Mouse (Mus musculus) liver, embryonic 16.5 days (tissue): ENCODE measurements around the gene Atxn1. TPM values are rescaled to one million over a fixed set of nuclear protein-coding genes. Genes with fewer than 3 reads are reported as not detected.

ENCODE experiments used
- ATAC-seq: fragments of 200-750 bp; cut with Nextera tagmentation; 2 replicates; pipeline ENCODE4 v1.8.0; 2017; ENCODE audit warnings: low read depth, mild to moderate bottlenecking, moderate number of reproducible peaks, moderate library complexity
- H3K27ac ChIP-seq: fragments of 300-500 bp; sonication (generic); 2 replicates; pipeline ENCODE4 v1.5.1; 2014; ENCODE audit warnings: mild to moderate bottlenecking, low read length
- H3K27me3 ChIP-seq: fragments of 300-500 bp; sonication (generic); 2 replicates; pipeline ENCODE4 v1.6.1; 2014; ENCODE audit warnings: low read depth, low read length, mixed read lengths; ENCODE audit not compliant: control insufficient read depth, insufficient read depth
- H3K36me3 ChIP-seq: fragments of 300-500 bp; sonication (generic); 2 replicates; pipeline ENCODE4 v1.6.1; 2014; ENCODE audit warnings: mild to moderate bottlenecking; ENCODE audit not compliant: control insufficient read depth, insufficient read depth
- H3K4me1 ChIP-seq: fragments of 300-500 bp; sonication (generic); 2 replicates; pipeline ENCODE4 v1.6.1; 2014; ENCODE audit warnings: low read depth, low read length, mixed read lengths; ENCODE audit not compliant: control insufficient read depth
- H3K4me2 ChIP-seq: fragments of 300-500 bp; sonication (generic); 2 replicates; pipeline ENCODE4 v1.6.1; 2014; ENCODE audit warnings: low read depth, low read length, mixed read lengths
- H3K4me3 ChIP-seq: fragments of 300-500 bp; sonication (generic); 2 replicates; pipeline ENCODE4 v1.5.1; 2014; ENCODE audit warnings: low read depth, mild to moderate bottlenecking, low read length
- H3K9ac ChIP-seq: fragments of 300-500 bp; sonication (generic); 2 replicates; pipeline ENCODE4 v1.6.1; 2014; ENCODE audit warnings: low read depth, low read length
- H3K9me3 ChIP-seq: fragments of 300-500 bp; sonication (generic); replicated peaks from 2 replicates; pipeline ENCODE4 v1.6.1; 2016; ENCODE audit warnings: low read length; ENCODE audit not compliant: control insufficient read depth
- WGBS: fragments of 180-500 bp; shearing (Covaris S2); extraction: QIAGEN DNeasy Blood & Tissue Kit; methylation state at CpG from one replicate; pipeline ENCODE4 v1.1.7; 2014; ENCODE audit not compliant: insufficient replicate concordance; 5-methylcytosine and 5-hydroxymethylcytosine counted together
- polyA plus RNA-seq: library from polyadenylated mRNA; unstranded; fragments of >200 nt; fragmentation: Nextera tagmentation; extraction: Ambion mirVana; gene quantifications from 2 replicates; pipeline ENCODE4 v1.2.1, GENCODE M21; 2015

The Atxn1 gene
- polyA plus RNA-seq, 1 experiment from 2014 or later, result 3.2 TPM

GRCm38 (mm10) chr13:45902457-45902856, 62.4 kb downstream of the Atxn1 start:
- H3K4me1 ChIP-seq, result peaks cover 31% of the 10 kb centered on the region
- WGBS, result 84% methylated on average over 5 of the region's 5 CpGs
- H3K9me3 ChIP-seq, result no peaks in the 10 kb centered on the region
- H3K27ac ChIP-seq, result no peak overlapping the region
- ATAC-seq, result no peak
- H3K4me2 ChIP-seq, result no peak overlapping the region
- no peaks in the 10 kb centered on the region for H3K36me3 ChIP-seq
- H3K9ac ChIP-seq, result no peak overlapping the region
- H3K27me3 ChIP-seq, result no peaks in the 10 kb centered on the region
- H3K4me3 ChIP-seq, result no peak overlapping the region

GRCm38 (mm10) chr13:45900776-45901175, 64.0 kb downstream of the Atxn1 start:
- Histone ChIP-seq H3K4me2 (no peak overlapping the region), H3K4me1 (peaks cover 18% of the 10 kb centered on the region), H3K4me3 (no peak overlapping the region), H3K36me3 (no peaks in the 10 kb centered on the region), H3K27ac (no peak overlapping the region), H3K9ac (no peak overlapping the region), H3K27me3 (no peaks in the 10 kb centered on the region), H3K9me3 (no peaks in the 10 kb centered on the region)
- no peak for ATAC-seq
- WGBS, result 71% methylated on average over 8 of the region's 8 CpGs

GRCm38 (mm10) chr13:45897571-45897970, 67.2 kb downstream of the Atxn1 start:
- H3K36me3 ChIP-seq, result no peaks in the 10 kb centered on the region
- 57% methylated on average over 2 of the region's 2 CpGs for WGBS
- no peak overlapping the region for H3K9ac ChIP-seq
- no peak overlapping the region for H3K4me3 ChIP-seq
- peaks cover 6% of the 10 kb centered on the region for H3K4me1 ChIP-seq
- H3K27me3 ChIP-seq, result no peaks in the 10 kb centered on the region
- no peak overlapping the region for H3K4me2 ChIP-seq
- no peak overlapping the region for H3K27ac ChIP-seq
- no peaks in the 10 kb centered on the region for H3K9me3 ChIP-seq
- ATAC-seq, result no peak

GRCm38 (mm10) chr13:45894760-45895159, 70.0 kb downstream of the Atxn1 start:
- no peaks in the 10 kb centered on the region for H3K9me3 ChIP-seq
- WGBS, result 75% methylated on average over 10 of the region's 10 CpGs

GRCm38 (mm10) chr13:45894234-45894633, 70.6 kb downstream of the Atxn1 start:
- ATAC-seq, result peak; percentile 39
- H3K4me3 ChIP-seq, result no peak overlapping the region
- H3K4me2 ChIP-seq, result no peak overlapping the region
- H3K9ac ChIP-seq, result no peak overlapping the region
- H3K36me3 ChIP-seq, result no peaks in the 10 kb centered on the region
- peaks cover 6% of the 10 kb centered on the region for H3K4me1 ChIP-seq
- H3K9me3 ChIP-seq, result no peaks in the 10 kb centered on the region
- no peak overlapping the region for H3K27ac ChIP-seq
- WGBS, result 41% methylated on average over 6 of the region's 6 CpGs
- H3K27me3 ChIP-seq, result no peaks in the 10 kb centered on the region

More at GRCm38 (mm10) chr13:45894760-45895159, 70.0 kb downstream of the Atxn1 start:
- Histone ChIP-seq H3K27me3 (no peaks in the 10 kb centered on the region), H3K9ac (no peak overlapping the region), H3K4me1 (peaks cover 6% of the 10 kb centered on the region), H3K36me3 (no peaks in the 10 kb centered on the region), H3K27ac (no peak overlapping the region), H3K4me2 (no peak overlapping the region), H3K4me3 (no peak overlapping the region)
- no peak for ATAC-seq

GRCm38 (mm10) chr13:45891073-45891472, 73.7 kb downstream of the Atxn1 start:
- Histone ChIP-seq H3K36me3 (no peaks in the 10 kb centered on the region), H3K4me3 (no peak overlapping the region), H3K4me2 (no peak overlapping the region), H3K4me1 (peaks cover 6% of the 10 kb centered on the region), H3K27ac (no peak overlapping the region), H3K9ac (no peak overlapping the region), H3K9me3 (no peaks in the 10 kb centered on the region), H3K27me3 (no peaks in the 10 kb centered on the region)
- 72% methylated on average over 2 of the region's 2 CpGs for WGBS
- ATAC-seq, result no peak

- Histone ChIP-seq H3K4me3 (no peak overlapping the region), H3K9ac (no peak overlapping the region), H3K4me1 (peaks cover 1% of the 10 kb centered on the region), H3K4me2 (no peak overlapping the region), H3K36me3 (no peaks in the 10 kb centered on the region), H3K27ac (no peak overlapping the region), H3K9me3 (no peaks in the 10 kb centered on the region), H3K27me3 (no peaks in the 10 kb centered on the region)
- 57% methylated on average over 9 of the region's 9 CpGs for WGBS
- ATAC-seq, result no peak
Measured at GRCm38 (mm10) chr13:45888953-45889749, 75.7 kb downstream of the Atxn1 start.

GRCm38 (mm10) chr13:45884878-45885277, 79.9 kb downstream of the Atxn1 start:
- no peak overlapping the region for H3K27ac ChIP-seq
- no peak overlapping the region for H3K9ac ChIP-seq
- no peaks in the 10 kb centered on the region for H3K27me3 ChIP-seq
- no peak for ATAC-seq
- no peaks in the 10 kb centered on the region for H3K4me1 ChIP-seq
- no peaks in the 10 kb centered on the region for H3K36me3 ChIP-seq
- no peak overlapping the region for H3K4me3 ChIP-seq
- H3K4me2 ChIP-seq, result no peak overlapping the region
- H3K9me3 ChIP-seq, result no peaks in the 10 kb centered on the region
- 71% methylated on average over 7 of the region's 7 CpGs for WGBS

- 66% methylated on average over 10 of the region's 10 CpGs for WGBS
- Histone ChIP-seq H3K4me1 (no peaks in the 10 kb centered on the region), H3K9ac (no peak overlapping the region), H3K4me3 (no peak overlapping the region), H3K27me3 (no peaks in the 10 kb centered on the region), H3K36me3 (no peaks in the 10 kb centered on the region), H3K4me2 (no peak overlapping the region), H3K27ac (no peak overlapping the region), H3K9me3 (no peaks in the 10 kb centered on the region)
- no peak for ATAC-seq
Measured at GRCm38 (mm10) chr13:45883791-45884238, 81.0 kb downstream of the Atxn1 start.
